Mouse (Mus musculus) megakaryocyte progenitor cell, adult 5-6 weeks (primary cell): ENCODE measurements around the gene Slc36a3. TPM values are rescaled to one million over a fixed set of nuclear protein-coding genes. Genes with fewer than 3 reads are reported as not detected.

Source experiments
- ATAC-seq: replicated peaks from 2 replicates; pipeline ENCODE4 v1.8.0; 2016; ENCODE audit warnings: mild to moderate bottlenecking, moderate TSS enrichment, inconsistent platforms; ENCODE audit not compliant: poor library complexity
- total RNA-seq, 2 experiments: library from RNA; stranded (forward) in 1 of 2; stranded (reverse) in 1 of 2; fragments of 157-497, 149-512 nt in 1 of 2; fragments of 200-1000 nt in 1 of 2; gene quantifications; 2 replicates each; pipeline versions ENCODE4 v1.2.3 to v1.2.4; 2015 to 2017

Gene Slc36a3
- total RNA-seq (2015) (not detected in 2 replicates), total RNA-seq (2017) (0.14 TPM in 1 of 2 replicates, not detected in the other)

DNA sequence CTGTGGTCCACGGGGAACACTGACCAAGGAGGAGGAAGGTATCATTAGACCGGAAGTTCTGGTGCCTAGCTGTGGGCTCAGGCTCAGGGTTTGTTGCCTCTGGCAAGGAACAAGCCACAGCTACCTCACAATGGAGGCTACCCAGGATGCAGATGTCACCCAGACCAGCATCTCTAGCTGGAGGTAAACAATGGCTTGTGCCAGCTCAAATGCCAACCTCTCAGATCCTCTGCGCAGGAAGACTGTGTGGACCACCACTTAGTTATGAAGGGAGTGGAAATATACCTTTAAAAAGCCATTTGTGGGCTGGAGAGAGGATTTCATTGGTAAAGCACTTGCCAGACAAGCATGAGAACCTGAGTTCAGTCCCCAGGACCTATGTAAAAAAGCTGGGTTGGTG is at the start of gene Slc36a3:
Gene Slc36a3 (minus strand): TSS at position 101 of the 400 bp plus-strand sequence.
- no peak for ATAC-seq

DNA sequence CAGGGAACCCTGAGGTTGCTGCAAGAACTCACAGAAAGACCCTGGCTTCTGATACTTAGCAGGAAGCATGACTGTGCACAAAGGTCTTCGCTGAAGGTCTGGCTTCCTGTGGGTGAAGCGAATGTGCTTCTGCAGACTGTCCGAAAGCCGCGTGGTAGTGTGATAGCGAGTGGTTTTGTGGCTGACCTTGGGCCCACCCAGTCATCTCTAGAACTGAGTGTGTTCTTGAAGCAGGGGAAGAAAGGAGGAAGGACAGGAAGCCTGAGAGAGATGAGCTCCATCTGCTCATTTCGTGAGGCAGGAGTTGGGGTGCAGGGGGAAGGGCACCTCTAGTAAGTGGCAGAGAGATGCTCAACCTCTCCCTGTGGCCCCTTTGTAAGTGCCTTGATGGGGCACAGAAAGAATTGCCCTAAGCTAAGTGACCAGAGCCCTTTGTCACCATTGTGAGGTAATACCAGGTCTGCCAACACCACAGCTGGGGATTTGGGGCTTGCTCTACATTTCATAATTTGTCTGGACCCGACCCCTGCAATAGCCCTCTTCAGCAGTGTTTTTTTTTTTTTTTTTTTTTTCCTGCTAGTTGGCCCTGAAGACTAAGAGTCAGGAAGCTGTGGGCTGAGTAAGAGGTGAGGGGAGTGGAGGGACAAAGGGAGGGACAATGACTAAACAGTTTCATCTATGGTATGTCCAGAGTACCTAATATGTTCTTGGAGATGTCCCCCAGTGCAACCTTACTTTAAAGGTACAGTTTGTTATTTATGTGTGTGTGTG is 46.4 kb upstream of the Slc36a3 start:
- peak; percentile 74 for ATAC-seq

DNA sequence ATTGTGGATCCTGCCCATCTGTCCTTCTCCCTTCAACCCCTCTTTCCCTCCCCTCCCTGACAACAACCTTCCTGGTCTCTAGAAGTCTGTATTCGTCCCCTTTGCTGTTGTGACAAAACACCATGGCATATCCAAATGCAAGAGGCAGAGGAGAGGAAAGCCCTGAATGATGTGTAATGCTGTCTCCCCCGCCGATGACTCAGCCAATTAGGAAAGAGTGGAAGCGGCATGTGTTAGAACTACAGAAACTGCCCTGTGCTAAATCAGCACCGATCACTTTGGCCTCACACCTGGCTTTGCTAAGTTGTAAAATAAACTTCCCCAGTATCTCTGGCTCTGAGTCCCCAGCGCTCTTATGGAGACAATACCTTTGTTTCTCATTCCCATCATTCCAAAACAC is 45.6 kb upstream of the Slc36a3 start:
- peak; percentile 45; the same call in 1 of the 2 replicates for ATAC-seq

DNA sequence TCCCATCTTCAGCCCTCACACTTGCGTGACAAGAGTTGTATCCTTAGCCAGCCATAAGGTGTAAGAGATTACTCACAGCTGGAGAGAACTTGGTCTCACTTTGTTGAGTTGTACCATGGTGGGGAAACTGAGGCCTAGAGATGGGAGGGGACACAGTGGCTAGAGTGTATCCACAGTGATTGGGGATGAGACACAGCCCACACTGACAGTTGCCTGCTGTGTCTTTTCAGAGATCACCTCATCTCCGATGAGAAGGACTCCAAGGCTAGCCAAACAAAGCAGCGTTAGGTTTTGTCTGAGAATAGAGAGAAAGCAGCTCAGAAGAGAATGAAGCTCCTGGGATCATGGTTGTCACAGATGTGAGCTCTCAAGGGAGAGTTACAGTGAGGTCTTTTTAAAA is 38.7 kb upstream of the Slc36a3 start:
- no peak for ATAC-seq

DNA sequence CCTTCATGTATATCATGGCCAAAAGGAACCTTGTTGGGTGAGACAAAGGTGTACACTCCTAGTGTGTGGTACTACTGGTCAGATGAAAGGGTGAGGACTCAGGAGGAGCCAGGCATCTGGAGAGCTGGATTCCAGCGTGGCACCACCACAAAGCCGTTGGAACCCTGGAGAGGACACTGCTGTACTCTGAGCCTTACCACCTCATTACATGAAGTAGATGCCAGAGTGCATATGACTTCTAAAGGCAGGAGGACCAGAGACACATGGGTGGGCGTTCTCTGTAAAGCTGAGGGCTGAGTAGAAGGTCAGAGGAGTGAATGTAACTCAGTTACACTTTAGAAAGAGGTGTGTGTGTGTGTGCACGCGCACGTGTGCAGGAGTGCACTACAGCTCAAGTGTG is 36.3 kb upstream of the Slc36a3 start:
- no peak for ATAC-seq

DNA sequence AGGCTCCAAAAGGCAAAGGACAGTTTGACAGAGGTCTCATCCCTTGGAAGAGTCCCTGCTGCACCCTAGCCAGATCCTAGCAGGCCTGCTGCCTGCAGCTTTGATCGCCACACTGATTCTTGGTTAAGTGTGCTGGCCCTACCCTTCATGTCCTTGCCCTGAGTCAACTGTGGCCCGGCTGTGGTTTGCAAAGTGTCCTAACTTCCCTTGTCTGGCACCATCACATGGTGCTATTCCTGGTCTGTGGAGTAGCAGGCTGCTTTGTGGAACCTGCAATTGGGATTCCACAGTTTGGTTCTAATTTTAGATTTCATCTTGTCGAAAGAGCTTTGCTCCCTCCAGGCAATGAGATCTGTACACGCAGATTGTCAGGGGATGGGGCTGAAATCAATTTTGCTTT is 35.8 kb upstream of the Slc36a3 start:
- peak; percentile 63 for ATAC-seq

DNA sequence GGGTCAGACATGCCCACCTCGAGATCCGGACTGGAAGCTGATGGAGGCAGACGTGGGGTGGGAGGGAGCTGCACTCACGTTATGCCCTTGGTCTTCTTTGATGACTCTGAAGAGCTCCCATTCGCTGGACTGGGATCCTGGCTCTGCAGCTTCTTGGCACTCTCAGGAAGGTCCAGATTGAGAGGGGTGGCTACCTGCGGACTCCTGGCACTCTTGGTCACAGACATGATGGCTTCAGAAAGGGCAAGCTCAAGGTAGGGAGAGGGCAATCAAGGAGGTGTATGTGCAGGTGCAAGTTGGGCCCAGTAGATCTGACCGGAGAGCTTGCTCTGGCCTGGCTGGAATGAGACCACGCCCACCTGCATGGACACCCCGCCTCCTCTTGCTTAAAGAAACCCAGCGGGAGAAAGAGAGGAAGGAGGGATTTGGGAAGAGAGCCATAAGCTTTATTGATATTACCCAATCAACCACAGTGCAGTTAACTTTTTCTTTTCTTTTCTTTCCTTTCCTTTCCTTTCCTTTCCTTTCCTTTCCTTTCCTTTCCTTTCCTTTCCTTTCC is 33.3 kb upstream of the Slc36a3 start, which contains the start of gene Slc36a2:
Gene Slc36a2 (minus strand): TSS at position 345 of the 559 bp plus-strand sequence.
- ATAC-seq: peak; percentile 53

DNA sequence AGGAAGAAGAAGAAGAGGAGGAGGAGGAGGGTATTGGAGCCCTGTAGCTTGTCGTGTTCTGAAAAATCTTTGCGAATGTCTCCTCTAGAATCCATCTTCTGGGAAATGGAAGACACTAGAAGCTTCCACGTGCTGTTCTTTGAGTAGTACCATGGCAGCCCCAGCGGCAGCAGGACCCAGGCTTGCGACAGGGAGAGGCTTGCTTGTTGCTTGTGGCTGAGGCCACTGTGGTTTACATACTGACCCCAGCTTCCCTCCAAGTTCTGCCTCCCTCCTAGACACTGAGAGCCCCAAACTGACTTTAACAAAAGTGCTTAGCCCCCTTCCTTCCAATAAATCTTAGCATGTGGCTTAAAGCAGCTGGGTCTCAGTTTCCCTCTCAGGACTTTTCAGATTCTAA is 32.7 kb upstream of the Slc36a3 start:
- peak; percentile 59 for ATAC-seq

DNA sequence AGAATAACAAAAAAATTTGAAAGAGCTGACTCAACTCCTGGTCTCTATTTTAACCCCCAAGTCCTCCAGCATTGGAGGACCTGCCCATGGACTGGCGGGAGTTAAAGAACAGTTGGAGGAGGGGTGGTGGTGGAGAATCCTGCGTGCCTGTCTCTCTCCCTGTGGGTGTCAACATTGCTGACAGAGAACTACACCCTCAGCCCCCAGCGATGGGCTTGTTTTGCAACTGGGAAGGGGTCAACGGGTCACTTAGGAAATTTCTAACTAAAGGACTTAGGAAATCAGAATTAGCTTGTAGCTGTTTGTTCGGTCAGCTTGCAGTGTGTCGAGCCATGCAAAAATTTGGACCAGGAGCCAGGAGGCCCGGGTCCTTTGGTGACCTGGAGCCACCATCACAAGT is 31.6 kb upstream of the Slc36a3 start:
- no peak for ATAC-seq

DNA sequence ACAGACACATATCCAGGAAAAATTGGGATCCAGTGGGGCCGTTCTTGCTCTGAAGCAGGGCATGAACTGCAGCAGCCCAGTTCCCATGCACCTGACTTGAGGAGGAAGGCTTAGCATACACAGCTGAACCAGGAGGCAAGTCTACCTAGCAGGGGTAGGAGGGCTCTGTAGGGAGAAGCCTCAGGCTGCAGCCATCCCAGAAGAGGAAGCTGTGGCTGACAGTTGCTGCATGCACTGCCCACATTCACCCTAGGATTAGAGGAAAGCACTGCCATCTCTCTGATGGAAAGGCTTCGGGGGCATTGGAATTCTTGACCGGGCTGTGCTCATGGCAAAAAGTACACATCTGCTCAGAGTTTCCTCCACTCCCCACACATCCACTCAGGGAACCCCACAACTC is 28.3 kb upstream of the Slc36a3 start:
- peak; percentile 59 for ATAC-seq

DNA sequence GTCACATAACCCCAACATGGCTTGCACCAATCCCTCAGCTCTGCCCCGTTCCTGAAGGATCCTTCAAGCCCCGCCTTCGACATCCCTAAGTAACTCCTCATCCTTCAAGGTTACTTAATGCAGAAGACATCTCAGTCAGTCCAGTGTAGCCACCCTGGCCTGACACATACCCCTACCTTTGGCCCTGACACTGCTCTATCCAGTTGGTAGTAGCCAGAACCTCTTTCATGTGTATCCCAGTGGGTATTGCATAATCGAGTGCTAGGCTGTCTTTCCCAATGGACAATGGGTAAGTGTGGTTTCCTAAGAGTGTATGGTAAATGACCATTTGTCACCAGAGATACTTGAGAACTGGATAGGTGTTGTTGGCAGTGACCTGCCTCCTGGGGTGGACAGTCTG is 27.3 kb upstream of the Slc36a3 start:
- no peak for ATAC-seq

DNA sequence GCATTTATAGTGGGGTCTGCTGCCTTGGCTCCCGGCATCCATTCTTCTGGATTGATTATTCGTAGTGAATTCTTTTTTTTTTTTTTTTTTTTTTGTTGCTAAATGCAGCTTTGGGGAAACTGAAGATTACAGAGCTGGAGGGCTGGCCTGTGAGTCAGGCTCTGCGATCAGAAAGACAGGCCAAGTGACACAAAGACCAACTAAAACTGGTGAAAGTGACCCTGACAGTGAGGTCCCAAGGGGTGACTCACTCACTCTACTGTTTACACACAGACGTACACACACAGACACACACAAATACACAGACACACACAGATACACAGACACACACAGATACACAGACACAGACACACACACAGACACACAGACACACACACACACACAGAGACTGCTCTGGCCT is 19.0 kb upstream of the Slc36a3 start:
- ATAC-seq: no peak

DNA sequence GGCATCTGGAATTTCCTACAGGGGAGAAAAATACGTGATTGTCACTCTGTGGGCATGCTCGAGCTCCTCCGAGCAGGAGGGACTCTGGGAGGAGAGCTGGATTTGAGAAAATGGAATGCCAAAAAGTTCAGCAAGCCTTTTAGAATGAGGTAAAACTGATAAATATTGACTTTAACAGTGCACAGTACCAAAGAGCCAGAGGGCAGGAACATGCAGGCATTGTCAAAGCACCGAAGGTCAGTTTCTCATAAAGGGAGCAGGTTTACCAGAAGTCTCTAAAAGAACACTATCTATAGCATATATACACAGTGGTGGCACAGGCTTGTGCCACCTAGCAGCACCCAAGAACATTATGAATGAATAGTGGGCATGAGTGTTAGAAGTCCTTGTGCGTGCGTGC is 17.4 kb upstream of the Slc36a3 start:
- no peak for ATAC-seq

DNA sequence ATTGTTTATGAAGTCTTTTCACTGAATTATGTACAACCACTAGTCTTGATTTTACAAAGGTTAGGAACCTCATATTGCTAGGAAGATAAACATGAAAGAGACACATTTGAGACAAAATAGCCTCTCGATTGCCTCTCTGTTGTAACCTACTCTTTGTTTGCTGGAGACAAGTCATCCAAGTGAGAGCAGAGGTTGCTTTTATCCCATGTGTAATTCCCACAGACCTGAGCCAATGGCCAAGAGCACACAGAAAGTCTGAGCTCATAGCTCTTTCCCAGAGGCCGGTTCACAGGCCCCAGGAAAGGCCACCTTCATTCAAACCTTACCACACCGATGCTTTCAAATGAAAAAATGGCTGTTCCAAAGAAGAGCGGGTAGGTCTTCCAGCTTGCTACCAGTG is 17.0 kb upstream of the Slc36a3 start:
- ATAC-seq: no peak

DNA sequence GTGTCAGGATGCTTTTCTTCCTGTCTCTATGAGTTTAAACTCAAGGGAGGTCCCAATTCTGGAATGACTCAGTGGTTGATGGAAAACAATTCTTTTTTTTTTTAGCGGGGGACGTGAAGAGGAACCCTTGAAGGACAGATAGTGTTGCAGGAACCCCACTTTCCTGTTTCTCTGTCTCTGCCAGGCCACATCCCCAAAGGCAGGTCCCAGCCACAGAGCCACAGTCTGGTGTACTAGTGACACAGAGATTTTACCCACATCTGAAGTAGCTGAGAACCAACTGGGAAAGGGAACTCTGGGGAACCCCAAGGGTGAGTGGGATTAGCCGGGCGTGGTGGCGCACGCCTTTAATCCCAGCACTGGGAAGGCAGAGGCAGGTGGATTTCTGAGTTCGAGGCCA is 14.2 kb upstream of the Slc36a3 start:
- peak; percentile 65 for ATAC-seq

DNA sequence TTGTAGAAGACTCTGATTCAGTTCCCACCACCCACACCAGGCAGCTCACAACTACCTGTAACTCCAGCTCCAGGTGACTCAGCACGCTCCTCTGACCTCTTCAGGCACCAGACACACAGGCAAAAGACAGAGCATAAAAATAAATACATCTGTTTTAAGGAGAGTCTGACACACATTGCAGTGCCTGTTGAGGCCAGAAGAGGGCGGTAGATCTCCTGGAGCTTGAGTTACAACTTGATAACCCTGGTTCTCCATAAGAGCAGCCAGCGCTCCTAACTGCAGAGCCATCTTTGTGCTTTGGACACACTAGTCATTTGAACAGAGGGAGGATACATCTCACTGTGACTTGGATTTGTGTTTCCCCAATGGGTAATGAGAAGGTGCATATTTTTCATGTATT is 13.2 kb upstream of the Slc36a3 start:
- ATAC-seq: peak; percentile 81

DNA sequence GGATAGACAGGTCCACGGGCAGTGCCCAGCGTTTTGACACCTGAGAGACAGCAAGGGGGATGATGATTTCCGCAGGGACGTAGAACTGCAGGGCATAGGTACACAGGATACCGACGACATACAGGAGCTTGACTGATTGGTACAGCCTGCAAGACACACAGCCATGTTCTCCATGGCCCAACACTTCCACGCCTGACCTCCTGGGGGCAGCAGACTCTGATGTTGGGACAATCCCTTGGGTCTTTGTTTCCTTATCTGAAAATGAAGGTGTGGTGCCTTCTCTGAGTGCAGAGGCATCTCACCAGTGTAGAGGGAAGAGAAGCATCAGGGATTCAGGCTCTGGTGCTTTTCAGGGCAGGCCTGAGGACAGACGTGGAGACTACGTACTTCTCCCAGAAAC is 11.2 kb upstream of the Slc36a3 start:
- ATAC-seq: peak; percentile 79

DNA sequence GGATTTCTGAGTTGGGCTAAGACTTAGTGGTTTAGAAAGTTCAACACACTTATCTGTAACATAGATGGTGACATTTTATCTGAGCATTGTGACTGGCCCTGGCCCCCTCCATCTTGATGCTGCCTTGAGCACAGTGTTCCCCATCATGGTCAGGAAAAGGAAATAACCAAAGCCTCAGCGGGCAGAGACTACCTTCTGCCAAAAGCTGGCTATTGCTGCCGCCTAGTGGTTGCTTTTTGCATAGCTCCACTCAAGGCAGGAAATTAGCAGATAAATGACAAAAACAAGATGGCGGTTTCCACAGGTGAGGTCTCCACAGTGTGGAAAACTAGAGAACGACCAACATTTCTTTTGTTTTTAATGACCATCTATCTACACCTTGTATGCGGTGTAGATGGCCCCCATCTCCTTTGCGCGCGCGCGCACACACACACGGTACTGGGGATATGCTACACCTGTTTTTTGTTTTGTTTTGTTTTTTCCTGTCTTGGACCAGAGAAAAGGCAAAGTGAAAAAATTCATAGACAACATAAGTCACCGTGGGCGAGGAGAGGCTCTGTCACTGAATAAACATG is 7.4 kb upstream of the Slc36a3 start:
- peak; percentile 63 for ATAC-seq

DNA sequence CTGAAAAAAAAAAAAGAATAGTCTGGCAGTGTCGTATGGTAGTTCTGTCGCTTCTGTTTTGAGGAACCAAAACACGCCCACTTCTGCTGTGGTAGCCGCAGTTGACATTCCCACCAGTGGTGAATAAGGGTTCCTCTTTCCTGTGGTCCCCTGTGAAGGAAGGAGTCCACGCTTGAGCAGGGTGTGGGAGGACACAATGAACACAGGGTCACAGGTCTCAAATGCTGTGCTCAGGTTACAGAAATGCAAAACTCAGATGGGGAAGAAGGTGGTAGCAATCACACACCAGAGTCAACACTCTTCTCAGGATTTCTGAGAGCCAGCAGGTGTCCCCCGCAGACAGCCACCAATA is 3.5 kb upstream of the Slc36a3 start:
- peak; percentile 92 for ATAC-seq

DNA sequence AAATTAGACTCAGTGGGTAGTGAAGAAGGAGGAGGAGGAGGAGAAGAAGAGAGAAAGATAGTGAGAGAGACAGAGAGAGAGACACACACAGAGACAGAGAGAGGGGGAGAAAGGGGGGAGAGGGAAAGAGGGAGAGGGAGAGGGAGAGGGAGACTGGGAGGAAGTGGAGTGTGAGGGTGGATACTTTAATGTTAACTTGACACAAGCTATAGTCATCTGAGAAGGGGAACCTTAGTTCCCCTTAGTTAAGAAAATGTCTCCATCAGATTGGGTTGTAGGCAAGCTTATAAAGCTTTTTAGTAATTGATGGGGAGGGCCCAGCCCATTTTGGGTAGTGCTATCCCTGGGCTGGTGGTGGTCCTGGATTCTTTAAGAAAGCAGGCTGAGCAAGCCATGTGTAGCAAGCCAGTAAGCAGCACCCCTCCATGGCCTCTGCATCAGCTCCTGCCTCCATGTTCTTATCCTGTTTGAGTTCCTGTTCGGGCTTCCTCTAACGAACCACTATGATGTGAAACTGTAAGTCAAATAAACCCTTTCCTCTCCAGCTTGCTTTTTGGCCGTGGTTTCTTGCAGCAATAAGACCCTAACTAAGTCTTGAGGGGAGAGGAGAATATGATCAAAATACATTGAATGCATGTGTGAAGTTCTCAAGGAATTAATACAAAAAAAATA is 3.0 kb upstream of the Slc36a3 start:
- 0 out of 2 replicates have a peak, but pooled peaks have one; percentile 12 for ATAC-seq

DNA sequence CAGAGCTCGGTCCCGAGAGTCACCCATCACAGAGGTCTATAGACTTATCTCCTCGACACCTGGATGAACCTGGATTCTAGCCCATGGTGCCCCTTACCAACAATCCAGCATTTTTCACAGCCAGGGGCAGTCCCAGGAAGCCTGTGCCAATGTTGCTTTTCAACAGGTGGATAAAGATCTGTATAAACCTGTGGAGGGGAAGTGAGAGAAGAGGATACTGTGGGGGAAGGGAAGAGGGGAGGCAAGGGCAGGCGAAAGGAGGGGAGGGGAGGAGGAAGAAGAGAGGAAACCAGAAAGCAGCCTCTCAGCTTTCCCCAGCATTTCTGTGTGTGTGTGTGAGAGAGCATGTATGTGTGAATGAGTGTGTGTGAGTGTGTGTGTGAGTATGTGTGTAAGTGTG is 3.0 kb downstream of the Slc36a3 start:
- ATAC-seq: peak; percentile 47

DNA sequence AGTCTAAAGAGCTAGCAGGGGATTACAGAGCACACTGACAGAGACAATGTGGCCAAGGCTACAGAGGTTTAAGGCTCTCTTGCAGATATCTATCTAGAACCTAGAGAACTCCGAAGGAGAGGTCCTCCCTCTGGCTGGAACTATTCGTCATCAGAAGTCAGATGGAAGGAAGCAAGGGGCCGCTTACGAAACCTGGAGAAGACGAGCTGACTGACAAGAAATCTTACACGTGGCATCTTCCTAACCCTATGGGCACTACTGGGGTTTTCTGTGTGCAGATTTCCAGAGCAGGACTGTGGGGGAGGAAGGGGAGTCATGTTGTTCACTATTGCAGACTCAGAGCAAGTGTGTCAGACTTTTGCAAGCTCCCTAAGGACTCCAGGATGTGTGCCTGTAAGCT is 4.1 kb downstream of the Slc36a3 start:
- peak; percentile 57 for ATAC-seq
